Mouse (Mus musculus): ENCODE results near the gene Cela3b. TPM values are rescaled to one million over a fixed set of nuclear protein-coding genes. Genes with fewer than 3 reads are reported as not detected.

The Cela3b gene
- total RNA-seq (2022), result not detected

GRCm38 (mm10) chr4:137430502-137430901 lies at the start of gene Cela3b:
TSS of gene Cela3b (minus strand) at chr4:137430540.
- DNase-seq (ENCODE audit: low spot score), result no peak

GRCm38 (mm10) chr4:137479757-137480156 lies 49.4 kb upstream of the Cela3b start:
- DNase-seq (ENCODE audit: low spot score), result no peak

- DNase-seq (ENCODE audit: low spot score), result peak; percentile 84
Observed at GRCm38 (mm10) chr4:137478306-137478705, 48.0 kb upstream of the Cela3b start.

DNA sequence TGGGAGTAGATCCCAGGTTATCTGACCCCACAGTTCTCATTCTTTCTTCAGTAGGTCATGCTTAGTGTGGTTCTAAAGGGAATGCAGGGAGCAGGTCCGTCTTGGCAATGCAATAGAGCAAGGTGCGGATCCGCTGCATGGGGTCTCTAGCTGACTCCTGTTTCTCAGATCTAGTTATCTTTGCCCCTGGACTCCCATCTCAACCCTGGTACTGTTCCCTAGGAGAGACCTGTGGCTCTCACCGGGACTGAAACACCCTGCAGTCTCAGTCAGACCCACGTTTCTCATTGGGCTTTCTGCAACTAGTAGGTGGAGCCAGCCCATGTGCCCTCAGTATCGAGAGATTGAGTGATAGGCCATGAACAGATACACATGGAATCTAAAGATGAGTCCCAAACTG lies 47.3 kb upstream of the Cela3b start:
- no peak for DNase-seq (ENCODE audit: low spot score)

DNA sequence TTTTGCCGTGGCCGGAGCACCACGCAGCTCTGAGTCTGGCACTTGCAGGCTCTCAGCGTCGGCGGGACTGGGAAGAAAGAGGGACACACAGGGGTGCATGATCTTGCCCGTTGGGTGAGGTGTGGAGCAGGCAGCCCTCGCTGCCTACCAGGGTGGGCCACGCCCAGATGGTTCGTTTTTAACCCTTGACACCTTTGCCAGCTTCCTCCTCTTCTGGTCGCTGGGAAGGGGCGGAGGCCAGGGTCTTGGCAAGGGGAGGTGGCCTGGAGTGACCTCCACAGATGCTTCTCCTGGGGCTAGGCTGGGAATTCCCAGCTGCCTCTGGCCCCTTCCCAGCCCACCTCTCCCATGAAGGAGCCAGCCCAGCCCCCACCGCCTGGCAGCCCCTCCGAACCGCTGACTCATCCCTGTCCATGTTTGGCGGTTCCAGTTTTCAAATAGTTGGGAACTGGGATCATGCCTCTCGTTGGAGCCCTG lies 46.5 kb upstream of the Cela3b start:
- peak; percentile 82 for DNase-seq (ENCODE audit: low spot score)

DNA sequence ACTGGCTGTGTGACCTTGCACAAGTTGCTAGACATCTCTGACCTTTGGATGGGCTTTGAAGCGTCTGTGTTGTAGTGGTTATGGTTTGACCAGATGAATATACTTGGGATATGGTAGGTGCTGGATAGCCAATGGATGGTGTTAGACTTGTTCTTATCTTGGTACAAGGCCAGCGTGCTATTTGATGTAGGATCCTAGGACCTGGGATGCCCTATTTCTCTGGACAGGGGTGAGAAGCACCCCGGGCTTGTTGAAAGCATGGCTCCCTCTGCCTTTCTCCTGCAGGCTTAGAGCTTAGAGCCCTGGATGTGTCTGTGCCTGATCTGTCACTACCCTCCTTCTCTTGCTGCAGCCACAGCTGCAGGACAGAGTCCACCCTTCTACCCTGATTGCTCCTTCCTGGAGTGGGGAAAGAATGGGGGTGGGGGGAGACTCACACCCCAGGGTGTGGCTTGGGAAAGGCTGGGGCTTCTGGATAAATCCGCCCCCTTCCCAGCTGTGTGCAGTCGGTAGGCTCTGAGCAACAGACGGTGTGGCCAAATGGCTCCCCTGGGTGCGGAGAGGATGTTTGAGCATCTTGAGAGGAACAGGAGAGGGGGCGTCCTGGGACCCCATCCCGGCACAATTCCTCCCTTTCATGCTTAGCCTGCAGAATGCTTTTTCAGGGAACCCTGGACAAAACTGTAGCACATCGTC lies 45.9 kb upstream of the Cela3b start:
- DNase-seq (ENCODE audit: low spot score), result peak; percentile 90

DNA sequence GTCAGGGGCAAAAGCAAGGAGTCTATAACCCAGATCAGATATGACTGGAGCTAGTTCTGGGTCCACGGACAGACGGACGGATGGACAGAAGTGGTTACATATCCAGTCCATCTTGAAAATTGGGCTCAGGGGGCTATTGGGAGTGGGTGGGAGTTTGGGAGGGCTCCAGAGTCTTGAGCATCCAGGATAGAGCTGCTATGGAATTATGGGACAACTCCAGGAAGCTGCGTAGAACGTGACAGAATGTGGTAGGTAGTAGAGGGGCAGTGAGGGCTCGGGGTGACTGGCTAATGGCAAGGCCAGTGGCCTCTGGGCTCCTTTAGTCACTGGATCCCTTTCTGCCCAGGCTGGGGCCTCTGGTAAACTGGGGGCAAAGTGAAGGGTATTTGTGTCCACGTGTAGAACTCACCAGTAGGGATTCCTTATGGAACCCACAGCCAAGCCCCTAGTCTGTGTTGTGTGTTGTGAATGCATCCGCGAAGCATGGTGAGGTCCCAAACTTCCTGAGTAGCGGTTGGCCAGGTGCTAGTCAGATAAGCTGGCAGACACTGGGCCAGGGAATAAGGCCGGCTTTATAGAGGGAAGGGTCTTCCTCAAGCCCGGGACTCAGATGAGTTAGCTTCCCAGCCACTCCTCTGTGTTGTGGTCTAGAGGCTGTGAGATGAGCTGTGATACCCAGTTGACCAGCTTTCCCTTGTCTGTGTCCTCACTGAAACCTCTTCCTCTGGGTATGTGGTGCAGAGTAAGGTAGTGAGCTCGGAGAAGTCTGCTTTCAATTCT lies 45.1 kb upstream of the Cela3b start:
- no peak for DNase-seq (ENCODE audit: low spot score)

- no peak for DNase-seq (ENCODE audit: low spot score)
Observed at GRCm38 (mm10) chr4:137474694-137475093, 44.4 kb upstream of the Cela3b start.

DNA sequence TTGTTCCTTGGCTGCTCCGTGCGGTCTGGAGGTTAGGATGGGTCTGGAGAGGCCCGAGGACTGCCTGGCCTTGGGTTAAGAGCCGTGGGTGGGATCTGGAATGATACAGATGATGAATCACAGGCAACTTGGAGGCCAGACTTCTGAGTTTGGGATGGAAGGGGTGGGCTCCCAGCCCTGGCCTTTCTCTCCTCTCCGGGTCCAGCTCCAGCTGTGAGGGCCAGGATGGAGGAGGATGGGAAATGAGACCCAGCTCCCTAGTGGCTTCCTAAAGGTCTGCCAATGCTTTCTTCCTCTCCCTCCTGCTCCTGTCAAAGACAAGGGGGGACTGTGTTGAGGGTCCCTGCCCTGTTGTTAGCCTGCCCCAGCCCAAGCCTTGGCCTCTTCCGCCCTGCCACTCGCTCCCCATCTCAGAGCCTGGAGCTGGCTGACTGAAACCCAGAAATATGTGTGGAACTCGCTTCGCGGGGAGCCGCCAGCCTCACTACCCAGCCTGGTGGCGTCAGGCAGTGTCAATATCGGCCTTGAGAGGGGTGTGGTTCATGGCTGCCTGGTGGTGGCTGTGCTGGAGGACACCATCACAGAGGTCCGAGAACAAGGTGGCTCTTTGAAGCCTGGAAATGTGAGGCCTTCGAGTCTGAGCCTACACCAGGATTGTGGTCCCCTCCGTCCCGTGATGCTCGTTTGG lies 43.5 kb upstream of the Cela3b start:
- DNase-seq (ENCODE audit: low spot score), result no peak

DNA sequence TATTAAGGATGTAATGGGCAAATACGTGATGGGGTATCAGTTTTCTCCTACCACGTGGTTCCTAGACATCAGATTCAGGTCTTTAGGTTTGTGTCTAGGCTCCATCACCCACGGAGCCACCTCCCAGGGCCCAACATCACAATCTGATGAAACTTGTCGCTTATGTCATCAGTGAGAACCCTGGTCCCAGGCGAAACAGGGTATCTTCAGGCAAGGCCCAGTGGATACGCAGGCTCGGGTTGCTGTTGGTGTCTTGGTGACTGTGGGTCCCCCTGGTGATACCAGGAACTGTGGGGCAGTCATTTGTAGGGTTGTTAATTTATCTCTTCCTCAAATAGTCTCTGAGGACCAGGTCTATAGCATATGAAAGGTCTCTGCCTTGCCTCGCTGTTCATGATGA lies 42.9 kb upstream of the Cela3b start:
- no peak for DNase-seq (ENCODE audit: low spot score)

DNA sequence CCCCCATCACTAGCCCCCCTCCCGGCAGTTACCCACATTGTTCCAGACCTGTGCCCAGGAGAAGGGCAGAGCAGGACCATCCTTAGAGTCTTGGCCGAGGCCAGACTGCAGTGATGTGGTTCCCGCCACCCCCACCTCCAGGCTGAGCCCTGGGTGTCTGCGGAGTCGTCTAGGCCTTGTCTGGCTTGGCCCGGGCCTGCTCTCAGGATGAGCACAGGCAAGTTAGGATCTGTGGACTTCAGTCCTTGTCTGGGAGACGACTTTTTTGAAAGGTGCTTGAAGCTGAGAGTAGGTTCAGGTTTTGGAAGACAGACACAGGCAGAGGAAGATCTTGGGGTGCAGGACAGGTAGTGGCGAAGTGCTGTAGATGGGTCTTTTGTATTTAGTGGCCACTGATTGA lies 41.0 kb upstream of the Cela3b start:
- DNase-seq (ENCODE audit: low spot score), result no peak

DNA sequence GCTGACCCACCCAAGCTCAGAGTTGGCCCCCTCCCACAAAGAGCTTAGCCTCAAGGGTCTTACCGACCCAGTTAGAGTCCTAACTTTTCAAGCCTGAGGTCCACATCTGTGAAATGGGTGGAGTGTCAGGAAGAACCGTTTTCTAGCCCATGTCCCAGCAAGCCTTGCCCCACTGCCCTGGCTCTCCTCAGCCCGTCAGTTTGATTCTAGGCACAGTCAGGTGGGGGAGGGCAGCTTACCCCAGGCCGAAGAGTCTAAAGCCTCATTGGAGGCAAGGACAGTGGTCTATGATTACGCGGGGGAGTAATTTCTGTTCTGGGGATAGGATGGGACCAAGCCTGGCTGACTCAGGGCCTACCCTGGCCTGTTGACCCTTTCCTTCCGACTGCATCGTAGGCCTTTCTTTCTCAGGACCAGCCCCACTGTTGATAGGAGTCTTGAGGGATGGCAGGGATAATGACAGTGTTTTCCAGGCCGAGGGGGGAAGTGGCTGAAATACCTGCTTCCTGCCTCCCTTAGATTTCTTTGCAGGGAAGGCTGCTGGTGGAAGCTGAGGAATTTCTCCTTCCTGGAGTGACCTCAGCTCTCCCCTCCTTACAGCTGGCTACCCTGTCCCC lies 40.5 kb upstream of the Cela3b start:
- no peak for DNase-seq (ENCODE audit: low spot score)

DNA sequence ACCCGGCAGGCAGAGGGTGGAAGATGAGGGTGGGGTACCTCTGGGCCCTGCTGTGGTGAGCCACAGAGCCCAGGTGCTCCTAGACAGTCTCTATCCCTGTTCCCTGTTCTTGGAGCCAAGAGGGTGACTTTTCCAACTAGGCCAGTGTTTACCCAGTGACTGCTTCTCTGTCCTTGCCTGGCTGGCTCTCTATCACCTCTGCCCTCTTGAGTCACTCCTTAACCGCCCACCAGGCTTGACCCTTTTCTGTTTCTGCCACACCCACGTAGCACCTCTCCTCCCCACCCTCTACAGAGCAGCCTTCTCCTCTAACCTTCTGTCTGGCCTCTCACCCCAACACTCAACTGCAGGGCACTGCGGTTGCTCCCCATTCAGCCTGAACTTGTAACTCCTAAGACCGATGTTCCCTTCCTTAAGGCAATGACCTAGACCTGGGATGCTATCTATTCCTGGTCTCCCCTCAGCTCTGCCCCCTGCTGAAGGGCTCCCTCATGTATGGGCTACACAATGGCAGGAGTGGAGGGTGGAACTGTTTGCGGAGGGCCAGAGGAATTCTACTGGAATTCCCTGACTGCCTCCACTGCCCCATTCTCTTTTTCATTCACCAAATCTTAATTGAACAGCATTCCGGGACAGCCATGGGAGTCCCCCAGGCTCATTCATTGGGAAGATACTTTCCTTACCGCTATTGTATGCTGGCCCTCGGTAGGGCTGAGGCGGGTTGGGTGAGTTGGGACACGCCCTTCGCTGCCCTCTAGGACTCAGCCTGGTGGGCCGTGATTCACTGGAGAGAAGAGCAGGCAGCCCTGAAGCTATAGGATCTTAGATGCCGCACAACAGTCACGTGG lies 39.7 kb upstream of the Cela3b start:
- no peak for DNase-seq (ENCODE audit: low spot score)

GRCm38 (mm10) chr4:137469081-137469844 lies 38.9 kb upstream of the Cela3b start:
- DNase-seq (ENCODE audit: low spot score), result no peak

DNA sequence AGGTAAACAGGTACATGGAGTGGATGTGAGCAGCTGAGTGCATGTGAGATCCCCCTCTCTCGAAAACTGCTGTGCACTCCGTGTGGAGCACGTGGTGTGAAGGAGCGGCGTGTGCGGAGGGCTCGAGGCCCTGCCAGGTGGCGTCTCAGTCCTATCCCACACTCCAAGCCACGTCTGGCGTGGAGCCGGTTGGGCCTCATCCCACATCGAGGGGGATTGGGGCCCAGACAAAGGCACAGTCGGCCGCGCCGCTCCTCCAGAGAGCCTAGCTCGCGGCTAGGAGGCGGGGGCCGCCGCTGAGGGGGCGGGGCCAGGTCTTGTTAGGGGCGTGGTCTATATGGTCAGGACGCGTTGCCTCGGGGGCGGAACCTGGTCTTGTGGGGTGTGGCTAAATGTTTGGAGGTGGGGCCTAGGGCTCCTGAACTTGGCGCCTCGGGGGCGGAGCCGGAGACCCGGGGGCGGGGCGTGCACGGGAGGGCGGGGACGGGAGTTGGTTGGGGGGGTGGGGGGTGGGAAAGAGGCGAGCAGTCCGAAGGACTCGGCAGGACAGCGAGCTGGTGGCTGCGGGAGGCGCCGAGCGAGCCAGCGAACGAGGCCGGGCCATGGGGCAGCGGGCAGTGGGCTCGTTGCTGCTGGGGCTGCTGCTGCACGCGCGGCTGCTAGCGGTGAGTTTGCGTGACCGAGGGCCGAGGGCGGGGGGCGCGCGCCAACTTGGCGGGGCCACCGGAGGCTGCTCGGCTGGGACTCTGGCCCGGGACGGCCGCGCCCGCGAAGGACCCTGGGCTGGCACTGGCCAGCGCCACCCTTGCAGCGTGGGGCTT lies 38.1 kb upstream of the Cela3b start, which contains the start of gene Hspg2:
Hspg2 (plus strand) TSS at position 510 of the 821 bp plus-strand sequence.
- peak; percentile 98 for DNase-seq (ENCODE audit: low spot score)

GRCm38 (mm10) chr4:137467525-137467924 lies 37.2 kb upstream of the Cela3b start:
- no peak for DNase-seq (ENCODE audit: low spot score)

DNA sequence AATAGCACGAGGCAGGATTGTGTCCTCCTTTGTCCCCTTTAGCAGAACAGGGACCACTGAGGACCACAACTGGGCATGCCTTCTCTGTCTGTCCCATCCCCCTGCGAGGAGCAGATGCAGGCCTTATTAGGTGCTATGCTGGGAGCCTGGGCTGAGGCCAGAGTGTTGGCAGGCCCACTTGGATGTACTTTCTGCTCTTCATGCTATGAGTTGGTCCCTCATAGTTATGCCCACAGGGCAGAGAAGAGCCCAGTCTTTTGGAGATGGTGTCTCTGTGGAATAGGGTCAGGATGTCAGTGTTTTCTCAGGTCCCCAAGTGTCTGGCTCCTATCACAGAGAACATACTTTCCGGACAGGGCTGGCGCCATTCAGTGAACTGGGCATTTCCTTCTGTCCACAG lies 36.7 kb upstream of the Cela3b start:
- no peak for DNase-seq (ENCODE audit: low spot score)

GRCm38 (mm10) chr4:137465125-137465787 lies 34.9 kb upstream of the Cela3b start:
- no peak for DNase-seq (ENCODE audit: low spot score)
